ENCODE assay signal across 20 mouse cellular contexts in the genomic region with DNA sequence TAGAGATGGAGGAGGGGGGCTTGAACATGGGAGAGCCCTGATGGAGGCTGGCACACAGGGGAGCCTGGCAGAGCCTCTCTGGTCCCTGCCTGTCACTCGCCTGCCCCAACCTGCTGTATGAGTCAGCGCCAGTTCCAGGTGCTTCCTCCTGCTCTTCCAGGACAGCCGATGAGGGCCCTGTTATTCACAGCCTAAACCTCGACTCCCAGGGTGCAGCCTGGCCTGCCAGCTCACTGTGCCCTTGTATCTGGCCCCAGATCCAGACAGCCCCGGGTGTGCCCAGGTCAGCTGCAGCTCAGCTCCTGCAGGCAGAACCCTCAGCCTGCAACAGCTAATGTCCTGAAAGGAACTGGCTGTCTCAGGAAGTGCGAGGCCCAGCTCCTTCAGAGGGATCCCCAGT. TPM values are rescaled to one million over a fixed set of nuclear protein-coding genes. Genes with fewer than 3 reads are reported as not detected.
DNase-seq lines count a peak whose midpoint lies in the region; ATAC-seq lines count a peak whose summit lies in the region.
"Had no signal": no experiment of that assay in that cellular context is flagged by ENCODE, and none has a peak within 500 bp of the region (broad histone marks: within the 10 kb centered on the region; RNA-seq: fewer than 3 reads in every experiment).

No protein-coding gene starts in this region.

- no peak overlapping the region for H3K4me3 ChIP-seq in hindbrain, embryonic 10.5 days
- no peak overlapping the region for H3K4me3 ChIP-seq in hindbrain, embryonic 13.5 days
- no peak overlapping the region for H3K4me3 ChIP-seq in embryonic facial prominence, embryonic 12.5 days
- H3K4me3 ChIP-seq: myocyte had no signal

- H3K27me3 ChIP-seq in hindbrain, embryonic 10.5 days (ENCODE audit: insufficient read depth, poor library complexity, severe bottlenecking), result no peaks in the 10 kb centered on the region
- H3K27me3 ChIP-seq in hindbrain, embryonic 13.5 days, result no peaks in the 10 kb centered on the region
- H3K27me3 ChIP-seq in embryonic facial prominence, embryonic 12.5 days, result no peaks in the 10 kb centered on the region

- H3K9ac ChIP-seq in hindbrain, embryonic 13.5 days, result no peak overlapping the region
- H3K9ac ChIP-seq in embryonic facial prominence, embryonic 12.5 days, result no peak overlapping the region
- H3K9ac ChIP-seq: liver, postnatal 0 days had no signal

- peaks cover 15% of the 10 kb centered on the region; the same call in 1 of the 2 replicates for H3K9me3 ChIP-seq in hindbrain, embryonic 10.5 days
- H3K9me3 ChIP-seq in hindbrain, embryonic 13.5 days, result no peaks in the 10 kb centered on the region; the same call in 1 of the 2 replicates
- no peaks in the 10 kb centered on the region for H3K9me3 ChIP-seq in embryonic facial prominence, embryonic 12.5 days

- H3K27ac ChIP-seq in hindbrain, embryonic 10.5 days, result peak overlapping the region; percentile 42; the same call in 1 of the 2 replicates
- H3K27ac ChIP-seq in hindbrain, embryonic 13.5 days, result no peak overlapping the region
- peak overlapping the region; percentile 72; the same call in 1 of the 2 replicates for H3K27ac ChIP-seq in embryonic facial prominence, embryonic 12.5 days
- H3K27ac ChIP-seq: hindbrain, postnatal 0 days had no signal

- H3K4me2 ChIP-seq in hindbrain, embryonic 13.5 days, result no peak overlapping the region
- no peak overlapping the region for H3K4me2 ChIP-seq in embryonic facial prominence, embryonic 12.5 days (replicated peaks)

- 72% methylated on average over 6 of the region's 6 CpGs for WGBS in hindbrain, embryonic 10.5 days
- 76% methylated on average over 6 of the region's 6 CpGs for WGBS in hindbrain, embryonic 13.5 days
- WGBS in embryonic facial prominence, embryonic 12.5 days, result 61% methylated on average over 6 of the region's 6 CpGs

- no peak for ATAC-seq in hindbrain, embryonic 13.5 days (ENCODE audit: low FRiP score)
- no peak for ATAC-seq in embryonic facial prominence, embryonic 12.5 days (ENCODE audit: insufficient number of reproducible peaks, insufficient read depth, low FRiP score, low TSS enrichment)
- ATAC-seq in megakaryocyte progenitor cell, adult 5-6 weeks (replicated peaks; ENCODE audit: poor library complexity), result 0 out of 2 replicates have a peak, but pooled peaks have one; percentile 11
- ATAC-seq: hindbrain, postnatal 0 days; liver, postnatal 0 days had no signal

- no peaks in the 10 kb centered on the region for H3K36me3 ChIP-seq in hindbrain, embryonic 10.5 days
- no peaks in the 10 kb centered on the region for H3K36me3 ChIP-seq in hindbrain, embryonic 13.5 days
- no peaks in the 10 kb centered on the region for H3K36me3 ChIP-seq in embryonic facial prominence, embryonic 12.5 days

- intact Hi-C loops in left cerebral cortex, postnatal 10 days (cut with DNase I), result no loop called here

- no peaks in the 10 kb centered on the region for H3K4me1 ChIP-seq in hindbrain, embryonic 10.5 days (replicated peaks)
- no peaks in the 10 kb centered on the region for H3K4me1 ChIP-seq in hindbrain, embryonic 13.5 days (replicated peaks)
- H3K4me1 ChIP-seq in embryonic facial prominence, embryonic 12.5 days, result peaks cover 5% of the 10 kb centered on the region; the same call in 1 of the 2 replicates

- no peak for DNase-seq in hindbrain, embryonic 10.5 days (ENCODE audit: low spot score)
- DNase-seq in MN1 (ENCODE audit: low spot score), result peak; percentile 59
- no peak for DNase-seq in left cerebral cortex, postnatal 10 days (ENCODE audit: extremely low spot score in 1 of 2, low spot score in 2 of 2)
- DNase-seq in ovary, postnatal 36 days (ENCODE audit: low spot score), result no peak
- DNase-seq: cerebellum, adult 11 months; heart, adult 18-20 months; kidney, adult 2 months; liver, postnatal 0 days; lung, postnatal 36 days; midbrain, embryonic 14.5 days had no signal

RNA-seq across cellular contexts. Expression of a gene that starts 19.5 kb away (rescaled TPM):
- not detected in 2 replicates for polyA plus RNA-seq in hindbrain, embryonic 10.5 days (2016; fragmentation: Nextera tagmentation; extraction: Ambion mirVana)
- 0.06 and 0.16 TPM in 2 replicates for polyA plus RNA-seq in hindbrain, embryonic 13.5 days (2015; fragmentation: Nextera tagmentation; extraction: Ambion mirVana)
- 0.25 and 0.36 TPM in 2 replicates for polyA plus RNA-seq in embryonic facial prominence, embryonic 12.5 days (2016; fragmentation: Nextera tagmentation; extraction: Ambion mirVana)
- total RNA-seq in megakaryocyte progenitor cell, adult 5-6 weeks (2015), result 0.22 TPM in 1 of 2 replicates, not detected in the other
- not detected in 2 replicates for total RNA-seq in megakaryocyte progenitor cell, adult 5-6 weeks (2017)
- total RNA-seq in left cerebral cortex, postnatal 10 days (2021), result under 1 TPM; 0.71 to 0.97 TPM
- total RNA-seq: neutrophil, adult 5-6 weeks had no signal

RNA-seq across cellular contexts. Expression of a gene that starts 24.4 kb away (rescaled TPM):
- 5.2 and 5.4 TPM in 2 replicates for polyA plus RNA-seq in hindbrain, embryonic 10.5 days (2016; fragmentation: Nextera tagmentation; extraction: Ambion mirVana)
- polyA plus RNA-seq in hindbrain, embryonic 13.5 days (2015; fragmentation: Nextera tagmentation; extraction: Ambion mirVana), result 2.4 and 2.8 TPM in 2 replicates
- 6.6 and 6.8 TPM in 2 replicates for polyA plus RNA-seq in embryonic facial prominence, embryonic 12.5 days (2016; fragmentation: Nextera tagmentation; extraction: Ambion mirVana)
- total RNA-seq in megakaryocyte progenitor cell, adult 5-6 weeks (2015), result 8.1 and 8.7 TPM in 2 replicates
- 24.7 and 25.6 TPM in 2 replicates for total RNA-seq in megakaryocyte progenitor cell, adult 5-6 weeks (2017)
- 1 to 10 TPM; 3.0 to 3.9 TPM for total RNA-seq in left cerebral cortex, postnatal 10 days (2021)

RNA-seq across cellular contexts. Expression of a gene that starts 45.6 kb away (rescaled TPM):
- polyA plus RNA-seq in hindbrain, embryonic 10.5 days (2016; fragmentation: Nextera tagmentation; extraction: Ambion mirVana), result 200 and 232 TPM in 2 replicates
- 220 and 236 TPM in 2 replicates for polyA plus RNA-seq in hindbrain, embryonic 13.5 days (2015; fragmentation: Nextera tagmentation; extraction: Ambion mirVana)
- 173 and 175 TPM in 2 replicates for polyA plus RNA-seq in embryonic facial prominence, embryonic 12.5 days (2016; fragmentation: Nextera tagmentation; extraction: Ambion mirVana)
- 37.8 and 41.2 TPM in 2 replicates for total RNA-seq in megakaryocyte progenitor cell, adult 5-6 weeks (2015)
- 67.3 and 87.2 TPM in 2 replicates for total RNA-seq in megakaryocyte progenitor cell, adult 5-6 weeks (2017)
- 100 to 1,000 TPM; 228 to 230 TPM for total RNA-seq in left cerebral cortex, postnatal 10 days (2021)

RNA-seq across cellular contexts. Expression of a gene that starts 57.6 kb away (rescaled TPM):
- not detected in 2 replicates for polyA plus RNA-seq in hindbrain, embryonic 10.5 days (2016; fragmentation: Nextera tagmentation; extraction: Ambion mirVana)
- polyA plus RNA-seq in hindbrain, embryonic 13.5 days (2015; fragmentation: Nextera tagmentation; extraction: Ambion mirVana), result not detected in 2 replicates
- not detected in 2 replicates for polyA plus RNA-seq in embryonic facial prominence, embryonic 12.5 days (2016; fragmentation: Nextera tagmentation; extraction: Ambion mirVana)
- not detected in 2 replicates for total RNA-seq in megakaryocyte progenitor cell, adult 5-6 weeks (2015)
- total RNA-seq in megakaryocyte progenitor cell, adult 5-6 weeks (2017), result not detected in 2 replicates
- not detected for total RNA-seq in left cerebral cortex, postnatal 10 days (2021)
- total RNA-seq: gastrocnemius, adult 8-10 months; heart, adult 18-20 months; heart, postnatal 25 days; hindbrain, postnatal 0 days; layer of hippocampus, postnatal 10 days; left cerebral cortex, postnatal 36 days; neutrophil, adult 5-6 weeks had no signal
- polyA plus RNA-seq: hindbrain, postnatal 0 days; kidney, adult 2 months; liver, postnatal 0 days; midbrain, embryonic 14.5 days; myocyte had no signal
